Mouse (Mus musculus) fat pad, adult 2 months (tissue): Measurements from ENCODE around the gene Nolc1.

ENCODE experiments used
- DNase-seq: peaks from one replicate; pipeline ENCODE4 v3.0.0-alpha.2; 2011; ENCODE audit warnings: low read depth, low spot score; ENCODE audit errors: extremely low read depth

Nolc1 gene

DNA sequence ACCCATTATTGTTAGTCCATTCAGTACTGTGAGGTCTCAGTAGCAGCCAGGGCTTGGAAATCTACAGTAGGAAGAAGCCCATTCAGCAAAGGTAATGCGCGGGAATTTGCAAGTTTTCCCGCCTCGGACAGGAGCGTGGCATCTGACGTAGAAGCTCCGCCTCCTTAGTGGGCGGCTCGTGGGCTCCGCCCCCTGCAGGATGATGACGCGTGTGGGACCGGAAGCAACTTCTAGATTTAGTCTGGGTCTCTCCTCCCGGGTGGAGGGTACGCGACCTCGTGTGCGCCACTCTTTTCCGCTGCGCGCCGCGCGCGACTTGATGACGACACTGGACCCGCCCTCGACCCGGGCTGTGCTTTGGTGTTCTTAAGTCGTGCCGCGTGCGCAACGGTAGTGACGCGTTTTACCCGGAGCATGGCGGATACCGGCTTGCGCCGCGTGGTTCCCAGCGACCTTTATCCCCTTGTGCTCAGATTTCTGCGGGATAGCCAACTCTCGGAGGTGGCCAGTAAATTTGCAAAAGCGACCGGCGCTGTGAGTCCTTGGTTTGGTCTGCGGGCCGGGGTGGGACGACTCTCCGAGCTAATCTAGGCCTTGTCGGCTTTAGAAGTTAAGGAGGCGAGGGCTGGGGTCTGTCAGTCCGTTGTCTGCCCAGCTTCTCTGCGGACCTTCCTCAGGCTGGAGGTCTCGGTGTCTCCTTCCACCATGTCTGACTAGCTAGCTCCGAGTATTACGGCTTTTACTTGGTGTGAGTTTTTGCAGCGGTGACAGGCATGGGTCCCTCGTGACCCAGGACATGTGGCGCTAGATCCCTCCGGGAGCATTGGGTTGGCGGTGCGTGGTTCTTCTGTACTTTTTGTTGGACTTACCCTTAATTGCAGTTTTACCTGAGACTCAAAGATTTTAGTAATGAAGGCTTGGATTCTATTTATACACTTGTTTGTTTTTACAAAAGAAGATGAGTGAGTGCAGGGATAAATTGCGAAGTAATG is at the start of gene Nolc1:
Nolc1 (plus strand) TSS at position 248 of the 992 bp plus-strand sequence.
- peak; percentile 83 for DNase-seq

DNA sequence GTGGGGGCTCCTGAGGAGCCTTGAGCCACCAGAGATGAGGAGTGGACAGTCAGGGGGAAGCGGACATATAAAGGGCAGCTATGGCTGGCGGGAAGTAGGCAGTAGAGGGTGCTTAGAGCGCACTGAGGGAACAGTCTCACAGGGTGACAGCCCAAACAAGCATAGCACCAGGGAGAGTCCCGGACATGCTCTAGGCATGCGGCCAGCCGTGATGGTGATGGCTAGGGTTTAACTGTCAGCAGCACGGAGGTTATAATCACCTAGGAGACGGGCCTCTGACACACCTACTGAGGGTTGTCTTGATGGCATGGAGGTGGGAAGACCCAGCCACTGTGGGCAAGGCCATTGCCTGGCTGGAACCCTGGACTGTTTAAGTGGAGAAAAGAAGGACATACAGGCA is 49.1 kb upstream of the Nolc1 start:
- no peak for DNase-seq

DNA sequence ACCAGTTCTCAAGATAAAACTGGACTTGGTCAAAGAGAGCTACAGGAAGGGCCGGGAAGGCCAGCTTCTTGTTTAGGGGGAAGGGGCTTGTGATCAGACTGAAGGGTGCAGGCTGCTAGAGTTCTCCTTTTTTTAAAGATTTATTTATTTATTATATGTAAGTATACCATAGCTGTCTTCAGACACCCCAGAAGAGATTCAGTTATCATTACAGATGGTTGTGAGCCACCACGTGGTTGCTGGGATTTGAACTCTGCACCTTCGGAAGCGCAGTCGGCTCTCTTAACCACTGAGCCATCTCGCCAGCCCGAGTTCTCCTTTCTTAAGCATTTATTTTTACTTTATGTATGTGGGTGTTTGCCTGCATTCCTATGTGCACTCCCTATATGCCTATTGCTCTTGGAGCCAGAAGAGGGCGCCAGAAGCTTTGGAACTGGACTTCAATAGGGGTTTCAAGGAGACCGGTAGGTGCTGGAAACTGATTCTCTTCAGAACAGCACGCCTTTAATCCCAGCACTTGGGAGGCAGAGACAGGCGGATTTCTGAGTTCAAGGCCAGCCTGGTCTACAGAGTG is 46.8 kb upstream of the Nolc1 start:
- DNase-seq = no peak

DNA sequence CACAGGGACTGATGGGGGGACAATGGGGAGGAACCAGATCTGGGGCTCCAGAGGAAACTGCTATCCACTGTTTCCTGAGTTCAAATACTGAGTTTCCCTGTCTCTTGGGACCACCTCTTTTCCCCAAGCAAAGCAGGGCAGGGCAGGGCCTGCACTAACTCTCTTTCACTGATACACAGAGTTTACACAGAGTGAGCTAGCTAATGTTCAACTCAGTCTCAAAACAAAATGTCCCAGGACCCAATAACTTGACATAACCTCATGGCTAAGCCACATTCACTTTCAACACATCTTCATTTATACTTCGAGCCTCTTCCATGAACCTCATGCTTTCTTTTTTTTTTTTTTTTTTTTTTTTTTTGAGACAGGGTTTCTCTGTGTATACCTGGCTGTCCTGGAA is 46.0 kb upstream of the Nolc1 start:
- no peak for DNase-seq

DNA sequence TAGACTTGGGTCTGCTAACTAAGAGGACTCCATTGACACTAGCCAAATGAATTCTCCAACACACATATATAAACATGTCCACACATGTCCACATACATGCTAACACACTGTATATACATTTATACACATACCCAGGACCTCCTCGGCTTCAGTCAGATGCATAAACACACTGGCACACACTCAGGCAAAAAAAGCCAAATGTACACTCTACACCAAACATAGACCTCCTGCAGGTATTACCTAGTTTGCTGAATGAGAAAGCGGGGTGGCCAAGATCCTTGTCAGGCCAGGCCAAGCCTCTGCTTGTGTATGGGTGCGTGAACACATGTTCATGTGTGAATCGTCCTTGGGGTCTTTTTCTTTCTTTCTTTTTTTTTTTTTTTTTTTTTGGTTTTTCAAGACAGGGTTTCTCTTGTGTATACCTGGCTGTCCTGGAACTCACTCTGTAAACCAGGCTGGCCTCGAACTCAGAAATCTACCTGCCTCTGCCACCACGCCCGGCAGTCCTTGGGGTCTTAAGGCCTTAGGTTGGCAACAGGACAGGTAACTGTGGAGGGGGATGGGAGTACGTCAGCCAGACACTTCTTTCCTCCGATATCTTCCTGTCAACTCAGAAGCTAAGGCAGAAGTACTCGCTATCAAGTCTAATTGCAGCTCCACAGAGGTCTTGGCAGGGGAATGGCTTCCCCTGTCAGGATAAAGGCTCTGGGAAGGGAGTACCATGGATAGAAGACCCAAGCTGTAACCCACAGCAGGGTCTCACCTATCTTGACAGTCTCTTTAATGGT is 45.3 kb upstream of the Nolc1 start:
- no peak for DNase-seq

DNA sequence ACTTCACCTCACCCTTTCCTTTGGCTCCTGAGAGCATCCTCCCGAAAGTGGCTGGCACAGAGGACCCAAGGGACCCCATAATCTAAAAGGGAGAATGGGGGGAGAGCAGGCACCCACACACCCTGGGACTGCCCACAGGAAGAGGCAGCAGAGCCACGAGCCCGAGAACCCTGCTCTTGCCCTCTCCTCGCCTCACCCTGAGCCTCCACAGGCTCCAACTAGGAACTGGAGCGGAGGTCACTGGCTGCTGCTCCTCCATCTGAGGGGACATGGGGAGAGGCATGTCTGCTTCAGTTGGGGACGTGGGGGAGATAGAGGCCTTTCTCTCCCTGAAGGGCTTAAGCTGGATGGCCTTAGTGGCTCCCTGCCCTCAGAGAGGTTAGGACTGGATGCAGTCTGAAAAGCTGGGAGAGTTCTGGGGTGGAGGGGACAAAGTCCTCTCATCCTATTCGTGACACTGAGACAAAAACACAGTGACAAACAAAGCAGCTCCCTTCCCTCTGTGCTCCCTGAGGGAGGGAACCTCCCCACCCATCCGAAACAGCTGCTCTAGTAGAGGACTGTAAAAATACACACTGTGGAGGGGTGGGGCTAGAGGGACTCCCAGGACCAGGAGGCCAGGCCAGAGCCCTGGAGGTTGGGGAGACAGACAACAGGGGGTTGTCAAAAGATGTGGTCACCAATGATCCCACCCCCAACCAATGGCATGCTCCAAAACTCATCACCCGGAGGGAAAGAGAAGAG is 43.8 kb upstream of the Nolc1 start:
- no peak for DNase-seq

DNA sequence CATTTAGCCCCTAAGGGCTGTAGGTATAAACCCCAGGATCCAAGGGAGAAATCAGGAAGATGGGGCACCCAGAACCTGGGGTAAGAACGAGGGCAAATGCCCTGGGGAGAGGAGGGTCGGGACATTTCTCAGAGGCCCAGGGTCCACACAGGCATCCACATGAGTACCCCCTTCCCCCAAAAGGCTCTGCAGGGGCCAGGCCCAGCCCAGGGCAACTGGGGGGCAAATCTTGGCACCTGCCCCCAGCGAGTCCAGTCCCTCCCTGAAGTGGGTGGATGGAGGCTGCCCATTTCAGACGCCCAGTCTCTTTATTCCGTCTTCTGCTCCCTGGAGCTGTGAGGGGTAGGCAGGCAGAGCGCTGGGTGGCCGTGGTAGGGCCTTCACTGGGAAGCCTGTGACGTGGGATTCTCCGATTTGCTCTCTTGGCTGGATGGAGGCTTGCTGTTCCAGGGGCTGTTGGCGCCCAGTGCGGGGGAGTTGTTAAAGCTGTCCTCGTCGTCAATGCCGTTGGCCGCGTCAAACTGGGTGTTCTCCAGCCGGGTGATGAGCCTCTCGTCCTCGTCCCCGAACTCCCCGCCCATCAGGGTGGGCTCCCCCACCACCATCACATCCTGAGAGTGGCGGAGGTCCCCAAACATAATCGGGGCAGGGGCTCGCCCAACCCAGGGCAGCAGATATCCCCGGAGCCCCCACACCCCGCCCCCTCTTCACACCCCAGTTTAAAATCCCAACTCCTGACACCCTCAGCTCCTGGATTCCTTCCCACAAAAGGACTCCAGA is 42.7 kb upstream of the Nolc1 start:
- no peak for DNase-seq

DNA sequence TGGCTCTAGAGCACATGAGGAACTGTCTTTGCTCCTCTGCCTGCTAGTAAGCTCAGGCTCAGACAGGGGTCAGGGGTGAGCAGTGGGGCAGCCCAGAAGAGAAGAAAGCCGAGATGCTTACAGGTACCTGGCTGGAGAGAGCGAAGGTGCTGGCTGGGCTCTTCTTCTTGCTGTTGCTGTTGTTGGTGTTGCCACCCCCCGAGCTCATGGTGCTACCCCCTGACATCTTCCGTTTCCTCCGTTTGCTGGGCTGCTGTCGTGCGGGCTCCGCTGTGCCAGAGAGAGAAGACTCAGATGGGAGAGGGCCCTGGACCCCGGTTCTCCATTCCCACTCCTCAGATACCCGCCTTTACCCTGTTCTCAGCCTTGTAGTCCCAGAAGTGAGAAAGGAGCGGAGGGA is 41.8 kb upstream of the Nolc1 start:
- no peak for DNase-seq

DNA sequence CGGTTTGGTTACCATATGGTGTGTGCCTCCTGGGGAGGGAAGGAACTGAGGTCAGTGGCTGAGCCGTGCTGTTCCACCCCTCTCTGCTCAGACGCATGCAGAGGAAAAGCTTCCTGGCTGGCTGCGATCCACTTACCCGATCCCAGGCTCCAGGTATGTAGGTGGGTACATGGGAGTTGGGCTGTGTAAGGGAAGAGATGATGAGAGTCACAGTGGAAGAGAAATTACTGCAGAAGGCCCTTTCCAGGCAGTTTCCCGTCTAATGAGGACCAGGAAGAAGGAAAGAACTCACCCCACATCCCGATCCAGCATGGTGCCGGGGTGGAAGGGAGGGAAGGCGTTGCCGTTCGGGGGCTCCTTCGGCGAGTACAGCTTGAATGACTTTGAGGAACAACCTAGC is 39.7 kb upstream of the Nolc1 start:
- no peak for DNase-seq

DNA sequence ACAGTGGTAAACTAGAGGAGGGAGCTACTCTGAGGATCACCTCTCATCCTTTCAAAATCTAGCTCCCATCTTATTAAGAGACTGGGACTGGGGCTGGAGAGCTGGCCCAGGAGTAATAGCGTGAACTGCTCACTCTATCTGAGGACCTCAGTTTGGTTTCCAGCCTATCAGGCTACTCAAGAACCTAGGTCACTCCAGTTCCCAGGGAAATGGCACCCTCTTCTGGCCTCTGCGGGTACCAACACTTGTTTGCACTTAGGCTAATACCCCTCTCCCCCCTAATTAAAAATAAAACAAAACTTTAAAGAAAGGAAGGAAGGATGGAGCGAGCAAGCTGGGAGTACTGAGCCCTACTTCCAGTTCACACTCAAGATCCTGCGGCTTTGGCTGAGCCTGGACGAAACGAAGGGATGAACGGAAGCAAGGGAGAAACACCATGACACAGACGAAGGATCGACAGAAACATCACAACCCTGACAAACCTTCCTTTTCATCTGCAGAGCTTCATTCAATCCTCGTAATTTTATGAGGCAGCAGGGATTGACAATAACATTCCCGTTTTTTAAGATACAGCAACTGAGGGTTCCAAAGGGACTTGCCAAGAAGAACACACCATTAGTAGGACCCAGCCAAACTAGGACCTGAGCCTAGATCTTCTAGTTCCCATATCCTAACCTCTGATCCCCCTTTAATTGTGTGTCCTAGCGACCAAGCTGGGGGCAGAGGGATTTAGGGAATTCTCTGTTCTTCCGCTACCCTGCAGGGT is 39.0 kb upstream of the Nolc1 start:
- DNase-seq = no peak

DNA sequence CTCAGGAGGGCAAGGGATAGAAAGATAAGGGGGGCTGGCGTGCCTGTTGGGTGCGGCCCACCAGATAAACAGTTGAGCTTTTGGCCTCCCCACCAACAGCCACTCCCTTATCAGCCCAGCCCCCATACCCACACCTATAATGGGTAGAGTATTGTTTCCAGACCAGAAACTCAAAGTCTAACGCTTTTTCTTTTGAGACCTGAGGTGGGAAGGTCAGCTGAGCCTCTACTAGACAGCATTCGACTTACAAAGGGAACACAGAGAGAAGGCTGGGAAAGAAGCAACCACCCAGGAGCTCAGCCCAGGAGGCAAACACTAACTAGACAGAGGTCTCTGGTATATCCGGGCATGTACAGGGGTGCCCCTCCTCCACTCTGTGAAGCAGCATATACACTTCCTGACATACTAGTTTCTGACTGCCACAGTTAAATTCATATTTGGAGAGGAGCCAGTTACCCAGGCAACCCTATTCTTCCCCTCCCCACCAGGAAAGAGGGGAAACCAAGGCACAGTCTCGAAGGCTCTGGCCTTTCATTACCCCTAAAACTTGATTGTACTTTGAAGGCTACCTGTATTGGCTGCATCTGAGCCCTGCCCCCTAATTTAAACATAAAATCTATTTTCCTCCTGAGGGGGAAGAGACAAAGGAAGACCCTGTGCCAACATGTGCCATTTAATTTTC is 38.3 kb upstream of the Nolc1 start:
- no peak for DNase-seq

DNA sequence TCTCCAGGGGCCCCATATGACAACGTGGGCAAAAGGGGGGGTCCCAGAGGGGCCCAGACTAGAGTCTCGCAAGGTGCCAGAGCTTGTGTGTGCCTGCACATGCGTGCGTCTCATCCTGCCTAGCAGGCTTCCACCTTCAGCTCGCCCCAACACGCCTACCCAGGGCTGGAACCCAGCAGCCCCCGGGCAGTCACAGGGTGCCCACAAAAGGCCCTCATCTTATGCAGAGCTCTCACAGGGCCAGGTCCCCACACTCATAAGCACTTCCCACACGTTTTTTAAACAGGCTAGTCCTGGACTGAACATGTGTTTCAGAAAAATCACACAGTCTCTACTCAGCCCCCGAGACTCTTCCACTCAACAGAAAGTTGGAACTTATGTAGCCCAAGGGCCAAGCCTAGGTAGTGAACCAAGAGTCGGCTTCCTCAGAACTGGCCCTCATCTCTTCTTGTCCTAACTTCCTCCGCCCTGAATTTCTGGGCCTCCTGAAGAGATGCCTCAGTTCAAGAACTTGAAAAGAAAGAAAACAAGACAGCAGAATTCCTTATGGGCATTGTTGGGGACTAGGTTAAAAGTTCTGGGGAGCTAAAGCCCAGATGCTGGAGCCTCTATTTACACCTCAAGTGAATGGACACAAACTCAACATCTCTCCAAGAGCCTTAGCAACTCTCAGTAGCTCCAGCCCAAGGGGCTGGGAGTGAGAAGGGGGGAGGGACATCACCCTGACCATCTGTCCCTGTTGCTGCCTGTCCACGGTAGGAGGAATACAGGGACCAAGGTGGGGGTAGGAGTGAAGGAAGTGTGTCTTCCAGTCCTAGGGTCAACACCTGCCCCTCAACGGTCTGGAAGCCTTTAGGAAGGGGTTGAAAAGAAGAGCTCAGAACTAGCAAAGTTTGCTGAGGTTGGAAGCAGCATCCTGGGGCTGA is 37.5 kb upstream of the Nolc1 start:
- no peak for DNase-seq

DNA sequence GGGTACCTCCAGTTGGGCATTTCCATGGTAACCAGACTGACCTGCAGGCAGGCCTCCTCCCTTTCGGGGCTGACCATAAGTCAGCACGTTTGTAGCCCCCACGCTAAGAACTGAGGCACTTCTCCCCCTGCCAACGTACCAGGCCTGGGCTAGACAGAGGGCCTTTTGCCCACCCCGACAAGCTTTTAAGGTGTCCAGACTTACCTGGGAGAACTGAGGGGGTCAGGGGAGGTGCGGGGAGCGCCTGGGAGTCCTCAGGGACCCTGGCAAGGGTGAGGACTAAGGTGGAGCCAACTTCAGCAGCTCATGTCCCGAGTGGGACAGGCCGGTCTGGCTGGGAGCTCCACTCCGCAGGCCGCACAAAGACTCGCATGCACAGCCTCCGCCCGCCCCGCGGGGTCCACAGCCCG is 36.8 kb upstream of the Nolc1 start:
- DNase-seq = no peak

DNA sequence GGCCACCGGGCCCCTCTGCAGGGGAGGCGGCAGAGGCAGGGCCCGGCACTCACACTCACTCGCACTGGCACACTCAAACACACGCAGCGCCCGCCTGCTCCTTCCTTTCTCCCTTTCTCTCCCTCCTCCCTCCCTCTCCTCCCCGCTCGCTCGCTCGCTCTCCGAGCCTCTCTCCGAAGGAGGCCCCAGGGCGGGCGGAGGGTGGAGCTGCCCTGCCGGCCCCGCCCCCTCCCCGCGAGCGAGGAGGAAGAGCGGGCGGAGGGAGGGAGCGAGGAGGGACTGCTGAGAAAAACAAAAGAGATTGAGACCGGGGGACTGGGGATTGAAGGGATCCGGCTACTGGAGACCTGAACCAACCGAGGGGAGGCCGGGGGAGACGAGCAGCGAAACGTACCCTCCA is 36.2 kb upstream of the Nolc1 start:
- no peak for DNase-seq

DNA sequence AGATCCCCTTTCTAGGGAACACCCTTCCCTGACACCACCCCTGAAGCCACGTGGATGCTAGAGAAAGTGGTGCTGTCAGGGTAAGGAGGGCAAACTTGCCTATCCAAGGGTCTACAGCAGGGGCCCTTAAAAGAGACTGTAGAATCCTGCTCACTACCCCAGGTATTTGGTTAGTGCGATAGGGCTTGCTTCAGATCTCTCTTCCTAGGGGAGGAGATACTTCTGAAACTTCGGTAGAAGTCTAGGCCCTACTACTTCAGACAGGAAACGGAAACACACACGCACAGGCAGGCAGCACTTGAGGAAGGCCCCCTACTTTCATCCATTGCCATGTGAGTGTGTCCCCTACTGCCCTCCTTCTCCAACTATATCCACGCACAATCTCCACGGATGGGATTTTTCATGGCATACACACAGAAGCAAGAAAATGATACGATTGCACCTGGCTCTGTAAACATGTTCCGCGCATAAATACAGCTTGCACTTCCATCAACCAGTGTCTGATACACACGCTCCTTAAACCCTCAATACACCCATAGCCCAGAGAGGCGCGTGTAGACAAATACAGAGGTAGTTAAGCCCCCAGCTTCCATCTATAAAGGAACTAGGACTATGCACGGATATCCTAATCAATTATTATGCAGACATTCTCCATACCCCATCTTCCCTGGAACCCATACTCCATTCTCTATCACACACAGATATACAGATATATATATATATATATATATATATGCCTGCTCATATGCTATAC is 35.3 kb upstream of the Nolc1 start:
- no peak for DNase-seq

DNA sequence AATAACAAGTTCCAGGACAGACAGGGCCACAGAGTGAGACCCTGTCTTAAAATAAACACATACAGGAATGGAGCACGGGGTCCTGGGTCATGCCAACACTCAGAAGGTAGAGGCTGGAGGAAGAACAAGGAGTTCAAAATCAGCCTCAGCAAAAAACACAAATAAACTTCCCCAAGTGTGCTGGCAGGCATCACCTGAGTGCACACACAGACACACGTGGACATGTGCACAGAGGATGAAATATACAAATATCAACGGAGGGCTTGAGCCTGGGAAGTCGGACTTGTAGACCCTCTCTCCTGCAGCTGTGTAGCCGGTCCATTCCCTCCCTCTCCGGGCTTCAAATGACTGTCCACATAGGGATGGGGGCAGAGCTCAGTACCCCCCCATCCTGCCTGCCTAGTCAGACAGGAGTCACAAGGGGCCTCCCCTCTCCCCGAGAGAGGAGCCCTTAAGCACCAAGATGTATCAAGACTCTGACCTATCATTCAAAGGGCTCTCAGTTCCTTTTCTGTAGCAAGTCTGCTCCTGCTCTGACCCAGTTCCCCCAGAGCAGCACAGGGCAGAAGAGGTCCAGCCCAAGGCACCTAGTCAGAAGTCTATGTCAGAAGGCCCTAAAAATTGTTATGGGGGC is 34.2 kb upstream of the Nolc1 start:
- DNase-seq = no peak
